Mouse (Mus musculus) intestine, embryonic 16.5 days (tissue): ENCODE measurements around the gene Arid5a. TPM values are rescaled to one million over a fixed set of nuclear protein-coding genes. Genes with fewer than 3 reads are reported as not detected.

Source experiments
- ATAC-seq: fragments of 200-750 bp; cut with Nextera tagmentation; 2 replicates; pipeline ENCODE4 v1.8.0; 2017; ENCODE audit warnings: moderate TSS enrichment, moderate library complexity
- H3K27ac ChIP-seq: fragments of 300-500 bp; sonication (generic); 2 replicates; pipeline ENCODE4 v1.5.1; 2014; ENCODE audit warnings: mild to moderate bottlenecking, low read length
- H3K27me3 ChIP-seq: fragments of 300-500 bp; sonication (generic); replicated peaks from 2 replicates; pipeline ENCODE4 v1.6.1; 2014; ENCODE audit warnings: low read length, control low read depth, mixed read lengths; ENCODE audit not compliant: control insufficient read depth, insufficient read depth
- H3K36me3 ChIP-seq: fragments of 300-500 bp; sonication (generic); 2 replicates; pipeline ENCODE4 v1.6.1; 2014; ENCODE audit warnings: low read length, control low read depth; ENCODE audit not compliant: control insufficient read depth, insufficient read depth
- H3K4me1 ChIP-seq: fragments of 300-500 bp; sonication (generic); 2 replicates; pipeline ENCODE4 v1.6.1; 2014; ENCODE audit warnings: low read length, control low read depth, mixed read lengths; ENCODE audit not compliant: control insufficient read depth, insufficient read depth
- H3K4me2 ChIP-seq: fragments of 300-500 bp; sonication (generic); 2 replicates; pipeline ENCODE4 v1.6.1; 2014; ENCODE audit warnings: low read depth, low read length, control low read depth
- H3K4me3 ChIP-seq: fragments of 300-500 bp; sonication (generic); 2 replicates; pipeline ENCODE4 v1.5.1; 2014; ENCODE audit warnings: mild to moderate bottlenecking, low read length
- H3K9ac ChIP-seq: fragments of 300-500 bp; sonication (generic); 2 replicates; pipeline ENCODE4 v1.6.1; 2014; ENCODE audit warnings: low read depth, low read length
- H3K9me3 ChIP-seq: fragments of 300-500 bp; sonication (generic); 2 replicates; pipeline ENCODE4 v1.6.1; 2016; ENCODE audit warnings: low read length, control low read depth; ENCODE audit not compliant: control insufficient read depth
- WGBS: fragments of 180-500 bp; shearing (Covaris S2); extraction: QIAGEN DNeasy Blood & Tissue Kit; methylation state at CpG from one replicate; pipeline ENCODE4 v1.1.7; 2014; 5-methylcytosine and 5-hydroxymethylcytosine counted together
- polyA plus RNA-seq: library from polyadenylated mRNA; unstranded; fragments of >200 nt; fragmentation: Nextera tagmentation; extraction: Ambion mirVana; gene quantifications from 2 replicates; pipeline ENCODE4 v1.2.1, GENCODE M21; 2015

Arid5a gene
- polyA plus RNA-seq: 4.1 and 4.8 TPM in 2 replicates

DNA sequence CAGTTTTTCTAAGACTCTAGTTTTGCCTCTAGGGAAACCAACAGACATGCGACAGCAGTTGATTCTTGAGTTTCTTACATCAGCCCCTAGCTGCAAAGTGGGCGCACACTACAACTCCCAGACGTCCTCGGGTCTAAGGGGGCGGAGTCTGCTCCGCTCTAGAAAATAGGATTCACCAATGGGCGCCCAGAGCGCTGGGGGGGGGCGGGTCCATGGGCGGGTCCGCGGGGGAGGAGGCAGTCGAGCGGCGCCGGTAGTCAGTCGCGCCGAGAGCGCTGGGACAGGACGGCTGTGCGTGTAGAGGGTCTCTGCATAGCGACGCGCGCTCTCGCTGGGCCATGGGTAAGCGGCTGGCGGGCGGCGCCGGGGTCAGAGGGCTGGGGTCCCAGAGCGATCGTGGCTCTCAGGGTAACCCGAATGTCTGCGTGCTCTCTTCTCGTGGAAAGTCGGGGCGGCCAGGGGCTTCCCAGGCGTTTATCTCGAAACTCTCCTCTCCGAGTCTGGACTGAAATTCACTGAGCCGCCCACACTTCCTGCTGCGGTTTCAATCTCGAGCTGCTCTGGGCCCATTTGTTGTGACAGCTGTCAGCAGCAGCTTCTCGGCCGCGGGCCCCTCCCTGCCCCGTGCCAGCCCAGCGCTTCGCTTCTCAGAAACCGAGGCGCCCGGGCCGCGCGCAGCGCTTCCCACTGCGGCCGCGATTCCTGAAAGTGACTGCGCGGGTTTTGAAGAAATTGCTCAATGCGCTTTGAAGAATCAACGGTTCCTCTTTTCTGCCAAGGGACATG is at the start of gene Arid5a:
Gene Arid5a, plus strand, starts transcription at position 239 of the 786 bp plus-strand sequence.
- no peak within 1 kb of the TSS; the same call in 1 of the 2 replicates for H3K27ac ChIP-seq

GRCm38 (mm10) chr1:36258631-36259030 is 48.9 kb upstream of the Arid5a start:
- peaks cover 10% of the 10 kb centered on the region for H3K9me3 ChIP-seq
- H3K4me1 ChIP-seq: no peaks in the 10 kb centered on the region
- no peaks in the 10 kb centered on the region for H3K27me3 ChIP-seq
- 73% methylated on average over 2 of the region's 2 CpGs for WGBS
- no peaks in the 10 kb centered on the region for H3K36me3 ChIP-seq
- H3K9ac ChIP-seq: no peak overlapping the region
- no peak overlapping the region for H3K4me3 ChIP-seq
- ATAC-seq: no peak
- no peak overlapping the region for H3K27ac ChIP-seq
- H3K4me2 ChIP-seq: no peak overlapping the region

More for the DNA sequence above, at the start of gene Arid5a:
- H3K4me2 ChIP-seq: peak within 1 kb of the TSS; percentile 88
- H3K36me3 ChIP-seq: no peaks in the 10 kb centered on the region
- no peaks in the 10 kb centered on the region for H3K9me3 ChIP-seq
- peaks cover 17% of the 10 kb centered on the region; the same call in 1 of the 2 replicates for H3K27me3 ChIP-seq
- under 1% methylated on average over 63 of the region's 65 CpGs for WGBS
- H3K4me3 ChIP-seq: peak within 1 kb of the TSS; percentile 71
- H3K4me1 ChIP-seq: peaks cover 12% of the 10 kb centered on the region; the same call in 1 of the 2 replicates
- peak within 1 kb of the TSS; percentile 76 for H3K9ac ChIP-seq
- peak; percentile 91 for ATAC-seq

GRCm38 (mm10) chr1:36259281-36259680 is 48.3 kb upstream of the Arid5a start:
- H3K27me3 ChIP-seq: no peaks in the 10 kb centered on the region
- H3K4me2 ChIP-seq: no peak overlapping the region
- no peak overlapping the region for H3K27ac ChIP-seq
- H3K9ac ChIP-seq: no peak overlapping the region
- H3K9me3 ChIP-seq: peaks cover 10% of the 10 kb centered on the region
- no peak overlapping the region for H3K4me3 ChIP-seq
- no peaks in the 10 kb centered on the region for H3K4me1 ChIP-seq
- no peak for ATAC-seq
- no peaks in the 10 kb centered on the region for H3K36me3 ChIP-seq
- WGBS: 95% methylated on average over 2 of the region's 2 CpGs

DNA sequence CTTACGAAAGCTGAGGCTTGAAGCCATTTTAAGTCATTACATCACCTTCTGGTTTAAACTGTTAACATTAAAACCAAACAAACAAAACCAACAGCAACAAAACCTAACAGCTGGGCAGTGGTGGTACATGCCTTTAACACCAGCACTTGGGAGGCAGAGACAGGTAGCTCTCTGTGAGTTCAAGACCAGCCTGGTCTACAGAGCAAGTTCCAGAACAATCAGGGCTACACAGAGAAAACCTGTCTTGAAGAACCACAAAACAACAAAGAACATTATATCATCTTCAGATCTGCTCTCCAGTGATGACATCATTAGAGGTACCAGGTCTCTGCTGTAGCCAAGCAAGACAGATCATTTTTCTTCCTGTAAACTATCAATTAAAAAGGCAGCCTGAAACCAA is 47.1 kb upstream of the Arid5a start:
- no peak for ATAC-seq
- no peaks in the 10 kb centered on the region for H3K4me1 ChIP-seq
- H3K4me3 ChIP-seq: no peak overlapping the region
- no peak overlapping the region for H3K4me2 ChIP-seq
- H3K9me3 ChIP-seq: peaks cover 10% of the 10 kb centered on the region
- H3K9ac ChIP-seq: no peak overlapping the region
- H3K27ac ChIP-seq: no peak overlapping the region
- no peaks in the 10 kb centered on the region for H3K36me3 ChIP-seq
- no peaks in the 10 kb centered on the region for H3K27me3 ChIP-seq
- 93% methylated on average over 1 of the region's 1 CpGs for WGBS

- H3K9ac ChIP-seq: no peak overlapping the region
- H3K27me3 ChIP-seq: no peaks in the 10 kb centered on the region
- no peaks in the 10 kb centered on the region for H3K4me1 ChIP-seq
- H3K36me3 ChIP-seq: no peaks in the 10 kb centered on the region
- H3K9me3 ChIP-seq: 0 out of 2 replicates have a peak, but pooled peaks cover 3% of the 10 kb centered on the region
- no peak overlapping the region for H3K4me3 ChIP-seq
- H3K27ac ChIP-seq: no peak overlapping the region
- no peak overlapping the region for H3K4me2 ChIP-seq
- WGBS: 81% methylated on average over 19 of the region's 19 CpGs
- no peak for ATAC-seq
Measured at GRCm38 (mm10) chr1:36261708-36262504, 45.6 kb upstream of the Arid5a start.

- H3K36me3 ChIP-seq: no peaks in the 10 kb centered on the region
- peak overlapping the region; percentile 72 for H3K27ac ChIP-seq
- 0 out of 2 replicates have a peak overlapping the region, but pooled peaks have one; percentile 11 for H3K9ac ChIP-seq
- no peaks in the 10 kb centered on the region for H3K4me1 ChIP-seq
- 0 out of 2 replicates have a peak, but pooled peaks cover 3% of the 10 kb centered on the region for H3K9me3 ChIP-seq
- ATAC-seq: no peak
- no peak overlapping the region for H3K4me2 ChIP-seq
- 57% methylated on average over 13 of the region's 13 CpGs for WGBS
- no peaks in the 10 kb centered on the region for H3K27me3 ChIP-seq
- no peak overlapping the region for H3K4me3 ChIP-seq
Measured at GRCm38 (mm10) chr1:36263833-36264488, 43.6 kb upstream of the Arid5a start.

- 85% methylated on average over 6 of the region's 6 CpGs for WGBS
- Histone ChIP-seq H3K9ac (no peak overlapping the region), H3K36me3 (no peaks in the 10 kb centered on the region), H3K9me3 (no peaks in the 10 kb centered on the region), H3K27me3 (no peaks in the 10 kb centered on the region), H3K4me1 (peaks cover 22% of the 10 kb centered on the region), H3K4me2 (no peak overlapping the region), H3K4me3 (no peak overlapping the region), H3K27ac (no peak overlapping the region)
- ATAC-seq: no peak
Measured at GRCm38 (mm10) chr1:36266293-36266692, 41.2 kb upstream of the Arid5a start.

GRCm38 (mm10) chr1:36267595-36267994 is 39.9 kb upstream of the Arid5a start:
- no peaks in the 10 kb centered on the region for H3K9me3 ChIP-seq
- H3K4me1 ChIP-seq: peaks cover 35% of the 10 kb centered on the region
- H3K36me3 ChIP-seq: no peaks in the 10 kb centered on the region
- no peaks in the 10 kb centered on the region for H3K27me3 ChIP-seq
- H3K9ac ChIP-seq: no peak overlapping the region
- no peak overlapping the region for H3K4me2 ChIP-seq
- no peak for ATAC-seq
- H3K27ac ChIP-seq: no peak overlapping the region
- WGBS: 93% methylated on average over 3 of the region's 3 CpGs
- no peak overlapping the region for H3K4me3 ChIP-seq
